Mouse (Mus musculus) intestine, postnatal 0 days (tissue): Measurements from ENCODE around the gene Reln. TPM values are rescaled to one million over a fixed set of nuclear protein-coding genes. Genes with fewer than 3 reads are reported as not detected.
A peak's percentile ranks its signal among the peaks of the same experiment; 100 is the strongest.

Experiments
- ATAC-seq: fragments of 200-750 bp; cut with Nextera tagmentation; 2 replicates; pipeline ENCODE4 v1.8.0; 2017; ENCODE audit warnings: mild to moderate bottlenecking, moderate TSS enrichment, moderate library complexity
- H3K27ac ChIP-seq: fragments of 300-500 bp; sonication (generic); 2 replicates; pipeline ENCODE4 v1.5.1; 2014; ENCODE audit warnings: mild to moderate bottlenecking, low read depth, low read length, moderate library complexity
- H3K27me3 ChIP-seq: fragments of 300-500 bp; sonication (generic); replicated peaks from 2 replicates; pipeline ENCODE4 v1.6.1; 2014; ENCODE audit warnings: low read length, mixed read lengths; ENCODE audit not compliant: control insufficient read depth, insufficient read depth
- H3K36me3 ChIP-seq: fragments of 300-500 bp; sonication (generic); 2 replicates; pipeline ENCODE4 v1.6.1; 2014; ENCODE audit warnings: mild to moderate bottlenecking, moderate library complexity; ENCODE audit not compliant: control insufficient read depth, insufficient read depth
- H3K4me1 ChIP-seq: fragments of 300-500 bp; sonication (generic); replicated peaks from 2 replicates; pipeline ENCODE4 v1.6.1; 2014; ENCODE audit warnings: antibody characterized with exemption, low read length, mixed read lengths; ENCODE audit not compliant: control insufficient read depth, insufficient read depth
- H3K4me2 ChIP-seq: fragments of 300-500 bp; sonication (generic); replicated peaks from 2 replicates; pipeline ENCODE4 v1.6.1; 2014; ENCODE audit warnings: low read depth, mild to moderate bottlenecking, moderate library complexity
- H3K4me3 ChIP-seq: fragments of 300-500 bp; sonication (generic); 2 replicates; pipeline ENCODE4 v1.5.1; 2014; ENCODE audit warnings: low read depth, low read length
- H3K9ac ChIP-seq: fragments of 300-500 bp; sonication (generic); 2 replicates; pipeline ENCODE4 v1.6.1; 2014; ENCODE audit warnings: mild to moderate bottlenecking, low read depth, low read length
- H3K9me3 ChIP-seq: fragments of 300-500 bp; sonication (generic); 2 replicates; pipeline ENCODE4 v1.6.1; 2016; ENCODE audit warnings: mixed run types; ENCODE audit not compliant: control insufficient read depth
- CTCF ChIP-seq: sonication (generic); IDR thresholded peaks from 2 replicates; pipeline ENCODE4 v1.5.1; 2016; ENCODE audit warnings: low read depth, mild to moderate bottlenecking, control low read depth, antibody characterized with exemption, moderate library complexity
- WGBS: fragments of 180-500 bp; shearing (Covaris S2); extraction: QIAGEN DNeasy Blood & Tissue Kit; methylation state at CpG from one replicate; pipeline ENCODE4 v1.1.7; 2014; 5-methylcytosine and 5-hydroxymethylcytosine counted together
- polyA plus RNA-seq: library from polyadenylated mRNA; unstranded; fragments of >200 nt; fragmentation: Nextera tagmentation; extraction: Ambion mirVana; gene quantifications from 2 replicates; pipeline ENCODE4 v1.2.1, GENCODE M21; 2015

Reln gene
- polyA plus RNA-seq, 1 experiment from 2014 or later, result 5.3 TPM

- H3K27ac ChIP-seq, result no peak overlapping the region
- no peaks in the 10 kb centered on the region for H3K4me1 ChIP-seq
- 79% methylated on average over 4 of the region's 4 CpGs for WGBS
- no peak overlapping the region for H3K4me2 ChIP-seq
- H3K4me3 ChIP-seq, result no peak overlapping the region
- ATAC-seq, result no peak
- H3K9ac ChIP-seq, result no peak overlapping the region
- no peaks in the 10 kb centered on the region for H3K36me3 ChIP-seq
- H3K9me3 ChIP-seq, result no peaks in the 10 kb centered on the region
- no peak for TF ChIP-seq CTCF
- no peaks in the 10 kb centered on the region for H3K27me3 ChIP-seq
These were observed 413.4 kb downstream of the Reln start for GRCm38 (mm10) chr5:21931151-21931550.

GRCm38 (mm10) chr5:21920310-21920709 is 424.2 kb downstream of the Reln start:
- no peak for TF ChIP-seq CTCF
- no peak for ATAC-seq
- Histone ChIP-seq H3K36me3 (no peaks in the 10 kb centered on the region), H3K4me2 (no peak overlapping the region), H3K9me3 (no peaks in the 10 kb centered on the region), H3K4me1 (no peaks in the 10 kb centered on the region), H3K27me3 (no peaks in the 10 kb centered on the region), H3K4me3 (no peak overlapping the region), H3K9ac (no peak overlapping the region), H3K27ac (no peak overlapping the region)
- 72% methylated on average over 6 of the region's 6 CpGs for WGBS

GRCm38 (mm10) chr5:21919281-21919780 is 425.2 kb downstream of the Reln start:
- Histone ChIP-seq H3K4me3 (no peak overlapping the region), H3K4me1 (no peaks in the 10 kb centered on the region), H3K36me3 (no peaks in the 10 kb centered on the region), H3K27me3 (no peaks in the 10 kb centered on the region), H3K9ac (no peak overlapping the region), H3K9me3 (no peaks in the 10 kb centered on the region), H3K4me2 (no peak overlapping the region), H3K27ac (no peak overlapping the region)
- no peak for ATAC-seq
- WGBS, result 57% methylated on average over 4 of the region's 4 CpGs
- TF ChIP-seq CTCF, result no peak

GRCm38 (mm10) chr5:21915973-21916372 is 428.5 kb downstream of the Reln start:
- H3K27me3 ChIP-seq, result no peaks in the 10 kb centered on the region
- H3K27ac ChIP-seq, result no peak overlapping the region
- H3K4me2 ChIP-seq, result no peak overlapping the region
- no peaks in the 10 kb centered on the region for H3K9me3 ChIP-seq
- H3K4me1 ChIP-seq, result no peaks in the 10 kb centered on the region
- no peak overlapping the region for H3K4me3 ChIP-seq
- peak; percentile 56 for TF ChIP-seq CTCF
- H3K36me3 ChIP-seq, result no peaks in the 10 kb centered on the region
- no peak overlapping the region for H3K9ac ChIP-seq
- ATAC-seq, result no peak

- no peak overlapping the region for H3K9ac ChIP-seq
- no peak overlapping the region for H3K4me2 ChIP-seq
- no peaks in the 10 kb centered on the region for H3K9me3 ChIP-seq
- ATAC-seq, result no peak
- no peak for TF ChIP-seq CTCF
- H3K27ac ChIP-seq, result no peak overlapping the region
- no peaks in the 10 kb centered on the region for H3K27me3 ChIP-seq
- 59% methylated on average over 3 of the region's 3 CpGs for WGBS
- H3K36me3 ChIP-seq, result no peaks in the 10 kb centered on the region
- H3K4me3 ChIP-seq, result no peak overlapping the region
- no peaks in the 10 kb centered on the region for H3K4me1 ChIP-seq
These were observed 429.7 kb downstream of the Reln start for GRCm38 (mm10) chr5:21914776-21915175.

GRCm38 (mm10) chr5:21912835-21913530 is 431.5 kb downstream of the Reln start:
- no peak overlapping the region for H3K4me3 ChIP-seq
- WGBS, result 62% methylated on average over 23 of the region's 23 CpGs
- H3K27me3 ChIP-seq, result no peaks in the 10 kb centered on the region
- no peaks in the 10 kb centered on the region for H3K9me3 ChIP-seq
- H3K4me2 ChIP-seq, result no peak overlapping the region
- no peaks in the 10 kb centered on the region for H3K36me3 ChIP-seq
- no peak overlapping the region for H3K27ac ChIP-seq
- no peak for TF ChIP-seq CTCF
- no peak for ATAC-seq
- no peak overlapping the region for H3K9ac ChIP-seq
- no peaks in the 10 kb centered on the region for H3K4me1 ChIP-seq
